Mouse (Mus musculus) olfactory bulb, adult 2 months (tissue): Measurements from ENCODE around the gene Dnttip1.

ENCODE experiments used
- CTCF ChIP-seq: fragments of 200-500 bp; IDR thresholded peaks from 2 replicates; pipeline ENCODE4 v1.5.1; 2012; ENCODE audit warnings: low read depth, mild to moderate bottlenecking, low read length, moderate library complexity; ENCODE audit not compliant: insufficient read depth
- POLR2A ChIP-seq: fragments of 200-500 bp; IDR thresholded peaks from 2 replicates; pipeline ENCODE4 v1.6.1; 2012; ENCODE audit warnings: mild to moderate bottlenecking, low read depth, low read length, moderate library complexity; ENCODE audit not compliant: insufficient read depth

- no peak for TF ChIP-seq CTCF
- TF ChIP-seq POLR2A = no peak
These were observed 31.0 kb downstream of the Dnttip1 start for GRCm38 (mm10) chr2:164776801-164777200.
